Mouse (Mus musculus): ENCODE results near the gene Ddo. TPM values are rescaled to one million over a fixed set of nuclear protein-coding genes. Genes with fewer than 3 reads are reported as not detected.

The Ddo gene
- total RNA-seq, 1 experiment: not detected

DNA sequence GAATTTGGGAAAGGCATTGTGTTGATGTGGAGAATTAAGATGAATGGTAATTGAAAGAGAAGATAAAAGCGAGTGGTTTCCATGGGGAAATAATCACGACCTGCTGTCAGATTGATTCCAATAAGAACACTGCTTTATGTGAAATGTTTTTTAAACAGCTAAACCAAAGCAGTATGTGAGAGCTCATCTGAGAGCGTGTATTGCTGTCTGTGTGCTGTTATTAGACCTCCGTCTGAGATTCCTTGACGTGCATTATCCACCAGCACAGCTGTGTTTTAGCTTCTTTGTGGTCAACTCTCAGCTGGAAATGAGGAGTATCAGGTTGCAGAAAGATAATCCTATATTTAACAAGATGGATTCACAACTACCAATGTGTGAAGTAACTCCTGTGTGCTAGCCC, 97.2 kb downstream of the Ddo start:
- no peak overlapping the region for H3K4me3 ChIP-seq (ENCODE audit: insufficient read depth in 1 of 2, low read depth in 1 of 2, low read length in 2 of 2, poor library complexity in 1 of 2, severe bottlenecking in 1 of 2)
- no peak for TF ChIP-seq HCFC1 (IDR thresholded peaks at IDR 0.05; ENCODE audit: borderline replicate concordance, insufficient read depth, low read length)
- no peak for TF ChIP-seq ZC3H11A (IDR thresholded peaks at IDR 0.05; ENCODE audit: borderline replicate concordance, low read depth, low read length)
- no peak for TF ChIP-seq CHD2 (IDR thresholded peaks at IDR 0.05; ENCODE audit: low read depth, low read length)
- no peak for TF ChIP-seq ZNF384 (IDR thresholded peaks at IDR 0.05; ENCODE audit: low read depth, low read length)
- no peak for TF ChIP-seq MAFK (IDR thresholded peaks at IDR 0.05; ENCODE audit: insufficient read depth, low read depth, low read length)
- peaks cover 0 to 2% of the 10 kb centered on the region in 2 experiments; a peak in 1 of 4 replicates for H3K4me1 ChIP-seq (ENCODE audit: control insufficient read depth in 2 of 2, insufficient read depth in 2 of 2, low read length in 2 of 2, poor library complexity in 1 of 2)
- no peak overlapping the region for H3K27ac ChIP-seq (ENCODE audit: insufficient read depth, low read depth, low read length, poor library complexity, severe bottlenecking)
- DNase-seq (ENCODE audit: low read depth, low spot score): no peak
- in situ Hi-C loops (cut with MboI; ENCODE audit: low sequenced_read_pairs in 2 of 2, unreplicated experiment in 2 of 2): no loop called here
- H3K9me3 ChIP-seq (ENCODE audit: control insufficient read depth, insufficient read depth, low read depth, low read length): no peaks in the 10 kb centered on the region
- no peaks in the 10 kb centered on the region for H3K36me3 ChIP-seq (ENCODE audit: control insufficient read depth, insufficient read depth, low read length, poor library complexity, severe bottlenecking)
- H3K9ac ChIP-seq (ENCODE audit: insufficient read depth, low read depth, low read length, poor library complexity, severe bottlenecking): no peak overlapping the region

GRCm38 (mm10) chr10:40730200-40730599, 100.4 kb downstream of the Ddo start:
- H3K36me3 ChIP-seq (ENCODE audit: control insufficient read depth, insufficient read depth, low read length, poor library complexity, severe bottlenecking): no peaks in the 10 kb centered on the region
- H3K4me1 ChIP-seq (ENCODE audit: control insufficient read depth in 2 of 2, insufficient read depth in 2 of 2, low read length in 2 of 2, poor library complexity in 1 of 2): peaks cover 0 to 2% of the 10 kb centered on the region in 2 experiments; a peak in 1 of 4 replicates
- H3K9me3 ChIP-seq (ENCODE audit: control insufficient read depth, insufficient read depth, low read depth, low read length): no peaks in the 10 kb centered on the region
- TF ChIP-seq MAFK (IDR thresholded peaks at IDR 0.05; ENCODE audit: insufficient read depth, low read depth, low read length) (no peak), ZC3H11A (IDR thresholded peaks at IDR 0.05; ENCODE audit: borderline replicate concordance, low read depth, low read length) (no peak), HCFC1 (IDR thresholded peaks at IDR 0.05; ENCODE audit: borderline replicate concordance, insufficient read depth, low read length) (no peak), CHD2 (IDR thresholded peaks at IDR 0.05; ENCODE audit: low read depth, low read length) (no peak), ZNF384 (IDR thresholded peaks at IDR 0.05; ENCODE audit: low read depth, low read length) (no peak)
- in situ Hi-C loops (cut with MboI; ENCODE audit: low sequenced_read_pairs in 2 of 2, unreplicated experiment in 2 of 2): no loop called here
- DNase-seq (ENCODE audit: low read depth, low spot score): no peak
- no peak overlapping the region for H3K4me3 ChIP-seq (ENCODE audit: insufficient read depth in 1 of 2, low read depth in 1 of 2, low read length in 2 of 2, poor library complexity in 1 of 2, severe bottlenecking in 1 of 2)
- H3K9ac ChIP-seq (ENCODE audit: insufficient read depth, low read depth, low read length, poor library complexity, severe bottlenecking): no peak overlapping the region
- no peak overlapping the region for H3K27ac ChIP-seq (ENCODE audit: insufficient read depth, low read depth, low read length, poor library complexity, severe bottlenecking)

Other genes with a start within 250 kb of the Ddo start
- gene Slc22a16, start 59.7 kb upstream of the Ddo start, total RNA-seq (2012; rRNA removed): not detected in 2 replicates
- 0.40 TPM in 1 of 2 replicates, not detected in the other for gene Mettl24, start 53.3 kb downstream of the Ddo start, total RNA-seq (2012; rRNA removed)

Measured in ES-E14 (cell line).